ENCODE assay signal across 7 mouse cellular contexts in genomic region chr12:80462942-80463651, GRCm38 (mm10). TPM values are rescaled to one million over a fixed set of nuclear protein-coding genes. Genes with fewer than 3 reads are reported as not detected.
A peak's percentile ranks its signal among the peaks of the same experiment; 100 is the strongest.
DNase-seq lines count a peak whose midpoint lies in the region; ATAC-seq lines count a peak whose summit lies in the region.

Exd2 (plus strand) TSS chr12:80463095.

- no peaks in the 10 kb centered on the region for H3K4me1 ChIP-seq in embryonic facial prominence, embryonic 12.5 days
- no peaks in the 10 kb centered on the region for H3K4me1 ChIP-seq in limb, embryonic 11.5 days (ENCODE audit: control insufficient read depth, insufficient read depth, low read length)
- peaks cover 8% of the 10 kb centered on the region for H3K4me1 ChIP-seq in midbrain, embryonic 14.5 days (ENCODE audit: control insufficient read depth, insufficient read depth, low read length)

- H3K27me3 ChIP-seq in embryonic facial prominence, embryonic 12.5 days = no peaks in the 10 kb centered on the region
- no peaks in the 10 kb centered on the region for H3K27me3 ChIP-seq in limb, embryonic 11.5 days (ENCODE audit: control insufficient read depth, insufficient read depth, low read length)
- no peaks in the 10 kb centered on the region for H3K27me3 ChIP-seq in midbrain, embryonic 14.5 days (ENCODE audit: control insufficient read depth, insufficient read depth, low read length)

- WGBS in embryonic facial prominence, embryonic 12.5 days = under 1% methylated on average over 45 of the region's 45 CpGs
- WGBS in limb, embryonic 11.5 days = 0% methylated on average over 43 of the region's 45 CpGs
- WGBS in midbrain, embryonic 14.5 days = under 1% methylated on average over 45 of the region's 45 CpGs

- H3K9me3 ChIP-seq in embryonic facial prominence, embryonic 12.5 days = no peaks in the 10 kb centered on the region
- H3K9me3 ChIP-seq in limb, embryonic 11.5 days (ENCODE audit: control insufficient read depth, low read length) = no peaks in the 10 kb centered on the region
- no peaks in the 10 kb centered on the region for H3K9me3 ChIP-seq in midbrain, embryonic 14.5 days (ENCODE audit: control insufficient read depth, low read length)

- peak; percentile 92 for DNase-seq in adrenal gland, postnatal 25 days
- DNase-seq in heart, adult 11 months = peak; percentile 99
- DNase-seq in kidney, adult 18-20 months = peak; percentile 91
- peak; percentile 91 for DNase-seq in limb, embryonic 11.5 days (ENCODE audit: low spot score)
- peak; percentile 95 for DNase-seq in midbrain, embryonic 14.5 days
- DNase-seq in spleen, adult 18-20 months = peak; percentile 83 to 87

- peak within 1 kb of the TSS; percentile 71 for H3K9ac ChIP-seq in embryonic facial prominence, embryonic 12.5 days
- peak within 1 kb of the TSS; percentile 80 for H3K9ac ChIP-seq in limb, embryonic 11.5 days (ENCODE audit: low read length)
- H3K9ac ChIP-seq in midbrain, embryonic 14.5 days (replicated peaks; ENCODE audit: low read length) = peak within 1 kb of the TSS; percentile 85

- H3K4me3 ChIP-seq in embryonic facial prominence, embryonic 12.5 days = peak within 1 kb of the TSS; percentile 85
- peak within 1 kb of the TSS; percentile 84 for H3K4me3 ChIP-seq in limb, embryonic 11.5 days (ENCODE audit: low read depth, low read length)
- peak within 1 kb of the TSS; percentile 92 for H3K4me3 ChIP-seq in midbrain, embryonic 14.5 days (replicated peaks; ENCODE audit: low read depth, low read length)

- no peaks in the 10 kb centered on the region for H3K36me3 ChIP-seq in embryonic facial prominence, embryonic 12.5 days
- H3K36me3 ChIP-seq in limb, embryonic 11.5 days (ENCODE audit: control insufficient read depth, insufficient read depth, low read length) = no peaks in the 10 kb centered on the region
- no peaks in the 10 kb centered on the region for H3K36me3 ChIP-seq in midbrain, embryonic 14.5 days (ENCODE audit: control insufficient read depth, insufficient read depth, low read length)

- H3K27ac ChIP-seq in embryonic facial prominence, embryonic 12.5 days = peak within 1 kb of the TSS; percentile 80
- H3K27ac ChIP-seq in limb, embryonic 11.5 days (replicated peaks; ENCODE audit: low read depth, low read length) = peak within 1 kb of the TSS; percentile 70
- peak within 1 kb of the TSS; percentile 78 for H3K27ac ChIP-seq in midbrain, embryonic 14.5 days (replicated peaks; ENCODE audit: low read depth, low read length)

- ATAC-seq in embryonic facial prominence, embryonic 12.5 days (ENCODE audit: insufficient number of reproducible peaks, insufficient read depth, low FRiP score, low TSS enrichment) = peak; percentile 95
- peak; percentile 90 for ATAC-seq in limb, embryonic 11.5 days (ENCODE audit: insufficient number of reproducible peaks, low FRiP score, low TSS enrichment, low read depth)
- ATAC-seq in midbrain, embryonic 14.5 days (ENCODE audit: low FRiP score, low TSS enrichment) = peak; percentile 97

- H3K4me2 ChIP-seq in embryonic facial prominence, embryonic 12.5 days (replicated peaks) = peak within 1 kb of the TSS; percentile 60
- peak within 1 kb of the TSS; percentile 46 for H3K4me2 ChIP-seq in limb, embryonic 11.5 days (ENCODE audit: low read depth, severe bottlenecking)
- H3K4me2 ChIP-seq in midbrain, embryonic 14.5 days (ENCODE audit: low read length) = peak within 1 kb of the TSS; percentile 87

RNA-seq across cellular contexts. Expression of gene Exd2, which starts in this region (rescaled TPM):
- 20.4 and 22.5 TPM in 2 replicates for total RNA-seq in adrenal gland, postnatal 25 days (2021)
- polyA plus RNA-seq in embryonic facial prominence, embryonic 12.5 days (2016; fragmentation: Nextera tagmentation; extraction: Ambion mirVana) = 37.7 and 38.5 TPM in 2 replicates
- polyA plus RNA-seq in limb, embryonic 11.5 days (2014; fragmentation: Nextera tagmentation; extraction: Ambion mirVana) = 30.1 and 35.5 TPM in 2 replicates
- polyA plus RNA-seq in midbrain, embryonic 14.5 days (2014; fragmentation: Nextera tagmentation; extraction: Ambion mirVana) = 52.9 and 59.7 TPM in 2 replicates

Comparison
In these comparisons a context has a peak if more than half of its experiments do, and no peak if none do; other contexts are left out.
1. Peak in every context shown above with its lines: DNase-seq, ATAC-seq, H3K4me3 ChIP-seq and H3K27ac ChIP-seq.